Mouse (Mus musculus) hindbrain, postnatal 0 days (tissue): ENCODE data around the gene Map2. TPM values are rescaled to one million over a fixed set of nuclear protein-coding genes. Genes with fewer than 3 reads are reported as not detected.

Source experiments
- ATAC-seq: fragments of 200-750 bp; cut with Nextera tagmentation; 2 replicates; pipeline ENCODE4 v1.8.0; 2017; ENCODE audit warnings: mild to moderate bottlenecking, moderate TSS enrichment, moderate library complexity
- DNase-seq: peaks from one replicate; pipeline ENCODE4 v3.0.0-alpha.2; 2015; ENCODE audit warnings: low spot score
- H3K27ac ChIP-seq: fragments of 300-500 bp; sonication (generic); 2 replicates; pipeline ENCODE4 v1.5.1; 2014; ENCODE audit warnings: mild to moderate bottlenecking
- H3K27me3 ChIP-seq: fragments of 300-500 bp; sonication (generic); 2 replicates; pipeline ENCODE4 v1.6.1; 2014; ENCODE audit warnings: low read length, mixed read lengths; ENCODE audit not compliant: insufficient read depth
- H3K36me3 ChIP-seq: fragments of 300-500 bp; sonication (generic); 2 replicates; pipeline ENCODE4 v1.6.1; 2014; ENCODE audit warnings: low read length, mixed read lengths; ENCODE audit not compliant: insufficient read depth
- H3K4me1 ChIP-seq: fragments of 300-500 bp; sonication (generic); 2 replicates; pipeline ENCODE4 v1.6.1; 2014; ENCODE audit warnings: antibody characterized with exemption, low read length, mixed read lengths; ENCODE audit not compliant: insufficient read depth
- H3K4me2 ChIP-seq: fragments of 300-500 bp; sonication (generic); 2 replicates; pipeline ENCODE4 v1.6.1; 2014; ENCODE audit warnings: low read depth, mild to moderate bottlenecking, low read length, moderate library complexity, mixed read lengths
- H3K4me3 ChIP-seq: fragments of 300-500 bp; sonication (generic); 2 replicates; pipeline ENCODE4 v1.5.1; 2014; ENCODE audit warnings: low read length
- H3K9ac ChIP-seq: fragments of 300-500 bp; sonication (generic); replicated peaks from 2 replicates; pipeline ENCODE4 v1.6.1; 2014; ENCODE audit warnings: mild to moderate bottlenecking, low read length, moderate library complexity, mixed read lengths
- H3K9me3 ChIP-seq: fragments of 300-500 bp; sonication (generic); 2 replicates; pipeline ENCODE4 v1.6.1; 2016; ENCODE audit warnings: low read length, mixed read lengths
- CTCF ChIP-seq: IDR thresholded peaks from 2 replicates; pipeline ENCODE4 v1.5.1; 2016; ENCODE audit warnings: antibody characterized with exemption, control low read depth, low read depth
- WGBS: fragments of 180-500 bp; shearing (Covaris S2); extraction: QIAGEN DNeasy Blood & Tissue Kit; methylation state at CpG from one replicate; pipeline ENCODE4 v1.1.7; 2014; 5-methylcytosine and 5-hydroxymethylcytosine counted together
- polyA plus RNA-seq: library from polyadenylated mRNA; unstranded; fragments of >200 nt; fragmentation: Nextera tagmentation; extraction: Ambion mirVana; gene quantifications from 2 replicates; pipeline ENCODE4 v1.2.1, GENCODE M21; 2015
- total RNA-seq: library from RNA; depleted of rRNA; stranded (reverse); fragments of >200 nt; gene quantifications from 2 replicates; pipeline ENCODE4 v1.2.3, GENCODE M21; 2014

Map2 gene
- total and polyA plus RNA-seq, 2 experiments from 2014 or later: 289 to 1,101 TPM

DNA sequence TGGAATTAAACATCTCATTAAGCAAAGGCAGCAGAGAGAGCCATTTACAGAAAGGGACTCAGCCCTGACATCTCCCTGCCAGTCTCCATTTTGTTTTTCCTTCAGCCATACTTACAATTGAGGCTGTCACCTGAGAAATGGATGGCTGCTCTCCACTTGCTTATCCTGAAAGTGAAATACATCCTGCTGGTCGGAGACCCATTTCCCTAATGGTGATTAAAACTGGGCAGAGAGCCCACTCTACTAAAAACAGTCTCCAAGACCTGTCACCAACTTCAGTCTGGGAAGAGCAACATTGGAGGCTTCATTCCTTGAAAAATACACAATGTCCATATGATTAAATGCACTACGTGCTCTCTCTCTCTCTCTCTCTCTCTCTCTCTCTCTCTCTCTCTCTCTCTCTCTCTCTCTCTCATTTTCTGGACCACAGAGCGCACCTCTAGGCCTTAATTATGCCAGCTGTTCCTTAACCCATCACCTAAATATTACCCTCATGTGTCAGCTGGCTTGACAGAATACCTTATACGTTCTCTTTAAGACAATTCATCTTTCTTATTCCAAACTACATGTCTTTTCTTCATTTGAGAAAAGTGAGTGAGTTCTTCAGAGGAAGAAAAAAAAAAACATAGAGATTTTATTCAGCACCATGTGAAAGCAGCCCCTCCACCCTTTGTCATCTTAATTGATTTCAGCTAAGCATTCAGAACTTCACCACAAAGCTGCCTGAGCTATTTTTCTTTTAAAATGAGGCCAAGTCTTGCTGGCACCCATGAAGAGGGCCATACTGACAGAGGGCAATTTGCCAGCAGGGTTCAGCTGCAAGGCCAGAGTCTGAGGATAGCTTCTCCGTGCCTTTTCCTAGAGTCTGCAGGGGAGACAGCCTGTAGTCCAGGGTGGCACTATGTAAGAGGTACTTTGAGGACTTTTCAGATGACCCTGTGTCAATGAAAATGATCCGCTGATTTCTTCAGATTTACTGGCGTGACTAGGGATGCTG, 51.6 kb downstream of the Map2 start:
- no peak overlapping the region for H3K4me3 ChIP-seq
- DNase-seq (peak; percentile 87), ATAC-seq (peak; percentile 88)
- H3K27ac ChIP-seq: peak overlapping the region; percentile 62; the same call in 1 of the 2 replicates
- no peaks in the 10 kb centered on the region for H3K27me3 ChIP-seq
- H3K4me1 ChIP-seq: peaks cover 21% of the 10 kb centered on the region
- H3K9ac ChIP-seq: no peak overlapping the region
- TF ChIP-seq CTCF: no peak
- WGBS: 20% methylated on average over 7 of the region's 7 CpGs
- no peaks in the 10 kb centered on the region; the same call in 1 of the 2 replicates for H3K36me3 ChIP-seq
- no peak overlapping the region for H3K4me2 ChIP-seq
- H3K9me3 ChIP-seq: no peaks in the 10 kb centered on the region

DNA sequence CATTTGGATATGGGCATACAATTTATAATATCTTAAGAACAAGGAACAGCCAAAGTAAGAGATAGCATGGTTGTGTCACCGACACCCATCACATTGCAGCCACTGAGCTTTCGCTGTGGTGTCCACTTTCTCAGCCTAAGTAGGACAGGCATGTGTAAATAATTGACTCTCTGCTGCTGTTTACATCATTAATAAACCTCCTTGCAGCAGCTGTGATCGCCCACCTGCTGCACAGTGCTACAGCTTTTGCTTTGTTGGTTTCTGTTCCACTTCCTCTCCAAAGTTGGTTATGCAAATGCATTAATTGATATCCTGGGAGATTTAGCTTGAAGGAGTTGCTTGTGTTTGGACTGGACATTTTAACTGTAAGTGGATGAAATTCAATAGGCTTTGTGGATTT, 53.1 kb downstream of the Map2 start:
- WGBS: 41% methylated on average over 3 of the region's 3 CpGs
- ATAC-seq (peak; percentile 79), DNase-seq (peak; percentile 59)
- Histone ChIP-seq H3K27me3 (no peaks in the 10 kb centered on the region), H3K9ac (no peak overlapping the region), H3K4me1 (peaks cover 19% of the 10 kb centered on the region), H3K36me3 (no peaks in the 10 kb centered on the region; the same call in 1 of the 2 replicates), H3K4me3 (no peak overlapping the region), H3K4me2 (no peak overlapping the region), H3K27ac (no peak overlapping the region), H3K9me3 (no peaks in the 10 kb centered on the region)
- no peak for TF ChIP-seq CTCF

DNA sequence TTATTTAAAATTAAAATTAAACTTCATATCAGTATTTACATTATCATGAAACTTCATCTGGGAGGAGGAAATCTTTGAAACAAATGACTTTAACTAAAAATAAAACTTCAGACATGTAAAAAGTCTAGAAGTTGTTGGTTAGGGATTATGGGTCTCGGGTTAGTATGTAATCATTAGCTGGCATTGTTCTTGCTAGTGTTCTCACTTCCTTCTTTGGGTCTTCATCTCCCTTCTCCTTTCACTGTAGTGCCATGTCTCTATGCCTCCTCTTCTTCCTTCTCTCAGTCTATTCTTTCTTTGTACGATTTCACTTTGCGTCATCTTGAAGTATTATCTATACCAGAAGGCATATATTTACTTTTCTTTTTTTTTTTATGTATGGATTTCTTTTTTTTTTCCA, 55.3 kb downstream of the Map2 start:
- DNase-seq: no peak
- no peak for TF ChIP-seq CTCF
- H3K36me3 ChIP-seq: no peaks in the 10 kb centered on the region; the same call in 1 of the 2 replicates
- ATAC-seq: no peak
- H3K9ac ChIP-seq: no peak overlapping the region
- H3K4me2 ChIP-seq: no peak overlapping the region
- peaks cover 20% of the 10 kb centered on the region for H3K4me1 ChIP-seq
- H3K9me3 ChIP-seq: no peaks in the 10 kb centered on the region
- no peaks in the 10 kb centered on the region for H3K27me3 ChIP-seq
- 95% methylated on average over 3 of the region's 3 CpGs for WGBS
- H3K4me3 ChIP-seq: no peak overlapping the region
- no peak overlapping the region for H3K27ac ChIP-seq

DNA sequence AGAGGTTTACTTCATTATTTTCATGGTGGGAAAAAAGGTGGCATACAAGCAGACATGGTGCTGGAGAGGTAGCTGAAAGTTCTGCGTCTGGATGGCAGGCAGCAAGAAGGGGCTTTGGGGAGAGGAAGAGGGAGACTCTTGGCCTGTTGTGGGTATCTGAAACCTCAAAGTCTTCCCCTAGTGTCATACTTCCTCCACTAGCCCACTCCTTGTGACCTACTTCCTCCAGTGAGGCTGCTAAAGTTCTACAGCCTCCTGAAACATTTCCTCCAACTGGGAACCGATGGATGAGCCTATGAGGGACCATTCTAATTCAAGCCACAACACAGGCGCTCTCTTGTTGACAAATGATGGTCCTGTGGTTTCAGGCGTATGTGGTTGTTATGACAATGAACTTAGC, 56.9 kb downstream of the Map2 start:
- Histone ChIP-seq H3K4me1 (peaks cover 11% of the 10 kb centered on the region), H3K36me3 (no peaks in the 10 kb centered on the region), H3K9me3 (no peaks in the 10 kb centered on the region), H3K4me2 (no peak overlapping the region), H3K27ac (no peak overlapping the region), H3K9ac (no peak overlapping the region), H3K4me3 (no peak overlapping the region), H3K27me3 (no peaks in the 10 kb centered on the region)
- DNase-seq (no peak), ATAC-seq (no peak)
- TF ChIP-seq CTCF: no peak
- WGBS: 84% methylated on average over 4 of the region's 4 CpGs

DNA sequence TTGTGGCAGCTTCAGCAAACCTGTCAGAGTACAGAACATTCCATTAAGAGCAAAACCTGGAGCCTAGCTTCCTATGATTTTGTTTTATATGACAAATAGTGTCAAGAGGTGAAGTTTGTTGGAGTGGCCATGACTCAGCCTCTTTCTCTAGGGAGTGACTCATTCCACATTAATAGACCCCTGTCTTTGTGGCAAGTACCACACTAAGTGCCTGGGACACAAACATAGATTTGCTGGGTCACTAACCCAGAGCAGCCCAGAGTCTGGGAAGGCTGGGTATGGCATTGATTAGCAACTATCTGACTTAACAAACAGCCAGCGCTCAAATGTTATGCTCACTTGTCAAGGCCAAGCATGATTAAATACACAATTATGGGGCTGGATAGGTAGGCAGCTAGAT, 69.8 kb downstream of the Map2 start:
- no peak for DNase-seq
- ATAC-seq: no peak
- no peak for TF ChIP-seq CTCF
- Histone ChIP-seq H3K4me3 (no peak overlapping the region), H3K4me2 (no peak overlapping the region), H3K9ac (no peak overlapping the region), H3K4me1 (no peaks in the 10 kb centered on the region), H3K27ac (no peak overlapping the region), H3K27me3 (no peaks in the 10 kb centered on the region), H3K36me3 (no peaks in the 10 kb centered on the region), H3K9me3 (no peaks in the 10 kb centered on the region)
- WGBS: 79% methylated on average over 1 of the region's 1 CpGs

DNA sequence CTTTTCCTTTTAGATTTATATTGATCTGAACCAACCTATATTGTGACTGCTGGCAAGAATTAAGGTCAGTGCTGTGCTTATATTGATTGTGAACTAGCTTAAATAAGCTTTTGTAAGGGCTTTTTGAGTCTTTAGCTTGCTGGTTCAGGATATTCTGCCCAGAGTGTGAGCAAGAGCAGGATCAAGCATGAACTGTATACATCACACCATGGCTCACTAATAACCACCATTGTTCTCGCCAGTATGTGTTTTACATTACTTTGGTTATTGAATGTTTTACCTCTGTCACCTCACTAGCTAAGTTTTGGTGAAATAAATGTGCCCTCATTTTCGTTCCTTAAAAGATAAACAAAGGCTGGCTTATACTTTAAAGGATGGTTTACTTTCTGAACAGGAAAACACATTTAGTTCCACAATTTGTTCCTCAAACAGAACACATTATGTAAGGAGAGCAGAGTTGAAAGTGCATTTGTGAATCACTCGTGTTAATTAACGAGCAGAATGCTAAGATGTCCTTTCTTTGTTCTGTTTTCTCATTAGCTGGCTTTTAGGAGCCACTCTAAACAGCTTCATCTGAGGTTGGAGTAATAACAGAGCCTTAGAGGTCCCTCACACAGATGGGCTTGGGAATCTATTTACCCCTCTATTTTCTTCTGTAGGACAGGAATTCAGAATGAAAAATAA, 76.7 kb downstream of the Map2 start:
- no peak for DNase-seq
- H3K4me3 ChIP-seq: no peak overlapping the region
- H3K27ac ChIP-seq: peak overlapping the region; percentile 32
- H3K27me3 ChIP-seq: no peaks in the 10 kb centered on the region
- no peak overlapping the region for H3K9ac ChIP-seq
- TF ChIP-seq CTCF: no peak
- no peaks in the 10 kb centered on the region for H3K4me1 ChIP-seq
- 40% methylated on average over 4 of the region's 4 CpGs for WGBS
- no peak for ATAC-seq
- H3K4me2 ChIP-seq: no peak overlapping the region
- no peaks in the 10 kb centered on the region for H3K36me3 ChIP-seq
- H3K9me3 ChIP-seq: no peaks in the 10 kb centered on the region
